Mouse (Mus musculus): ENCODE measurements around the gene Tor3a.

- TF ChIP-seq POLR2A (IDR thresholded peaks at IDR 0.05; ENCODE audit: extremely low read depth, insufficient read depth, low read length) (no peak), CTCF (IDR thresholded peaks at IDR 0.05; ENCODE audit: low read depth, low read length) (no peak)
Observed at GRCm38 (mm10) chr1:156605940-156606339, 68.2 kb downstream of the Tor3a start.
